Comparison of ENCODE assay signal across 32 mouse cellular contexts in genomic region chr6:28447937-28448336, GRCm38 (mm10). TPM values are rescaled to one million over a fixed set of nuclear protein-coding genes. Genes with fewer than 3 reads are reported as not detected.
A peak's percentile ranks its signal among the peaks of the same experiment; 100 is the strongest.
DNase-seq lines count a peak whose midpoint lies in the region; ATAC-seq and TF ChIP-seq lines count a peak whose summit lies in the region.
"Had no signal": no experiment of that assay in that cellular context is flagged by ENCODE, and none has a peak within 500 bp of the region (broad histone marks: within the 10 kb centered on the region; RNA-seq: fewer than 3 reads in every experiment).

No protein-coding gene starts in this region.

- no peak for TF ChIP-seq POLR2A in brain, embryonic 14.5 days (IDR thresholded peaks at IDR 0.05; ENCODE audit: borderline replicate concordance, extremely low read depth, insufficient read depth, insufficient read length, poor library complexity, severe bottlenecking)

- no peak overlapping the region for H3K9ac ChIP-seq in hindbrain, postnatal 0 days (replicated peaks; ENCODE audit: low read length)
- H3K9ac ChIP-seq in hindbrain, embryonic 13.5 days, result no peak overlapping the region
- H3K9ac ChIP-seq: embryonic facial prominence, embryonic 12.5 days; embryonic facial prominence, embryonic 15.5 days; heart, embryonic 13.5 days had no signal

- peak; percentile 57 for ATAC-seq in frontal cortex, adult (ENCODE audit: low TSS enrichment)
- peak; percentile 74; the same call in 1 of the 2 replicates for ATAC-seq in hindbrain, postnatal 0 days
- ATAC-seq in hindbrain, embryonic 13.5 days (ENCODE audit: low FRiP score), result no peak
- ATAC-seq: CD4-positive, CD25-positive, alpha-beta regulatory T cell, adult 4 months; intestine, postnatal 0 days had no signal

- H3K27me3 ChIP-seq in hindbrain, postnatal 0 days (ENCODE audit: insufficient read depth, low read length), result peaks cover 21% of the 10 kb centered on the region
- H3K27me3 ChIP-seq in hindbrain, embryonic 13.5 days, result peaks cover 38% of the 10 kb centered on the region

- H3K36me3 ChIP-seq in hindbrain, postnatal 0 days (ENCODE audit: insufficient read depth, low read length), result no peaks in the 10 kb centered on the region
- H3K36me3 ChIP-seq in hindbrain, embryonic 13.5 days, result no peaks in the 10 kb centered on the region
- H3K36me3 ChIP-seq: embryonic facial prominence, embryonic 12.5 days; embryonic facial prominence, embryonic 15.5 days; heart, embryonic 10.5 days; heart, embryonic 13.5 days had no signal

- H3K27ac ChIP-seq in hindbrain, postnatal 0 days, result no peak overlapping the region
- H3K27ac ChIP-seq in hindbrain, embryonic 13.5 days, result no peak overlapping the region
- H3K27ac ChIP-seq: embryonic facial prominence, embryonic 12.5 days; embryonic facial prominence, embryonic 15.5 days; gastrocnemius, adult 2 months; heart, adult 2 months; heart, embryonic 10.5 days; heart, embryonic 13.5 days had no signal

- H3K4me3 ChIP-seq in hindbrain, postnatal 0 days (ENCODE audit: low read length), result no peak overlapping the region
- H3K4me3 ChIP-seq in hindbrain, embryonic 13.5 days, result no peak overlapping the region
- H3K4me3 ChIP-seq: embryonic facial prominence, embryonic 12.5 days; embryonic facial prominence, embryonic 15.5 days; gastrocnemius, adult 2 months; heart, adult 2 months; heart, embryonic 10.5 days; heart, embryonic 13.5 days had no signal

- no peaks in the 10 kb centered on the region for H3K9me3 ChIP-seq in hindbrain, postnatal 0 days (ENCODE audit: low read length)
- H3K9me3 ChIP-seq in hindbrain, embryonic 13.5 days, result no peaks in the 10 kb centered on the region
- H3K9me3 ChIP-seq: embryonic facial prominence, embryonic 12.5 days; embryonic facial prominence, embryonic 15.5 days; heart, embryonic 10.5 days; heart, embryonic 13.5 days had no signal

- TF ChIP-seq CTCF in hindbrain, postnatal 0 days (IDR thresholded peaks at IDR 0.05; ENCODE audit: low read depth), result no peak
- TF ChIP-seq CTCF in brain, embryonic 14.5 days (IDR thresholded peaks at IDR 0.05; ENCODE audit: borderline replicate concordance, extremely low read depth, insufficient read depth, insufficient read length), result no peak

- no peak overlapping the region for H3K4me2 ChIP-seq in hindbrain, postnatal 0 days (ENCODE audit: low read depth, low read length)
- no peak overlapping the region for H3K4me2 ChIP-seq in hindbrain, embryonic 13.5 days
- H3K4me2 ChIP-seq: embryonic facial prominence, embryonic 12.5 days; embryonic facial prominence, embryonic 15.5 days; heart, embryonic 13.5 days had no signal

- H3K4me1 ChIP-seq in hindbrain, postnatal 0 days (ENCODE audit: insufficient read depth, low read length), result no peaks in the 10 kb centered on the region
- H3K4me1 ChIP-seq in hindbrain, embryonic 13.5 days (replicated peaks), result peaks cover 6% of the 10 kb centered on the region; the same call in 1 of the 2 replicates
- H3K4me1 ChIP-seq: heart, embryonic 10.5 days; heart, embryonic 13.5 days had no signal

- WGBS in hindbrain, postnatal 0 days, result 56% methylated on average over 7 of the region's 7 CpGs
- WGBS in hindbrain, embryonic 13.5 days, result 85% methylated on average over 7 of the region's 7 CpGs

- intact Hi-C loops in left cerebral cortex, postnatal 4 days (cut with DNase I), result no loop called here

- no peak for DNase-seq in frontal cortex, postnatal 14 days (ENCODE audit: low spot score in 2 of 2)
- DNase-seq in hindbrain, postnatal 0 days (ENCODE audit: low spot score), result peak; percentile 29
- peak; percentile 30 for DNase-seq in brain, embryonic 14.5 days (ENCODE audit: low read depth)
- DNase-seq in left cerebral cortex, postnatal 4 days, result no peak
- DNase-seq: adrenal gland, adult 2 months; adrenal gland, postnatal 14 days; cerebellum, adult 18-20 months; cerebellum, adult 9-11 months; cerebellum, postnatal 25 days; gastrocnemius, adult 2 months; gastrocnemius, postnatal 14 days; heart, adult 2 months; heart, postnatal 14 days; heart, postnatal 4 days; kidney, adult 2 months had no signal

RNA-seq across cellular contexts. Expression of gene Pax4, which starts 1.2 kb away (rescaled TPM):
- total RNA-seq in hindbrain, postnatal 0 days (2014; rRNA removed), result not detected in 2 replicates
- 0.20 and 0.23 TPM in 2 replicates for polyA plus RNA-seq in hindbrain, postnatal 0 days (2015; fragmentation: Nextera tagmentation; extraction: Ambion mirVana)
- not detected in 2 replicates for polyA plus RNA-seq in hindbrain, embryonic 13.5 days (2015; fragmentation: Nextera tagmentation; extraction: Ambion mirVana)
- 0.30 TPM in 1 of 2 replicates, not detected in the other for polyA plus RNA-seq in brain, embryonic 14.5 days (2012; rRNA removed)
- not detected for total RNA-seq in left cerebral cortex, postnatal 4 days (2021)
- total RNA-seq: adrenal gland, adult 2 months; adrenal gland, postnatal 14 days; adrenal gland, postnatal 4 days; common myeloid progenitor, adult 5-6 weeks; gastrocnemius, adult 2 months; gastrocnemius, postnatal 14 days; gastrocnemius, postnatal 4 days; heart, adult 2 months; heart, postnatal 14 days; heart, postnatal 4 days; MEL had no signal
- polyA plus RNA-seq: adrenal gland, adult 2 months; C2C12; CD4-positive, CD25-positive, alpha-beta regulatory T cell, adult 4 months; embryonic facial prominence, embryonic 12.5 days; embryonic facial prominence, embryonic 15.5 days; forebrain, embryonic 11.5 days; heart, adult 2 months; heart, embryonic 10.5 days; heart, embryonic 13.5 days; heart, embryonic 16.5 days; hindbrain, embryonic 11.5 days; kidney, adult 2 months had no signal

RNA-seq across cellular contexts. Expression of gene Gcc1, which starts 19.7 kb away (rescaled TPM):
- 15.7 and 20.2 TPM in 2 replicates for total RNA-seq in hindbrain, postnatal 0 days (2014; rRNA removed)
- polyA plus RNA-seq in hindbrain, postnatal 0 days (2015; fragmentation: Nextera tagmentation; extraction: Ambion mirVana), result 7.7 and 8.7 TPM in 2 replicates
- 12.0 and 13.8 TPM in 2 replicates for polyA plus RNA-seq in hindbrain, embryonic 13.5 days (2015; fragmentation: Nextera tagmentation; extraction: Ambion mirVana)
- polyA plus RNA-seq in brain, embryonic 14.5 days (2012; rRNA removed), result 6.3 and 9.1 TPM in 2 replicates
- total RNA-seq in left cerebral cortex, postnatal 4 days (2021), result 10 to 100 TPM; 13.4 to 13.6 TPM

RNA-seq across cellular contexts. Expression of gene Fscn3, which starts 20.3 kb away (rescaled TPM):
- total RNA-seq in hindbrain, postnatal 0 days (2014; rRNA removed), result not detected in 2 replicates
- not detected in 2 replicates for polyA plus RNA-seq in hindbrain, postnatal 0 days (2015; fragmentation: Nextera tagmentation; extraction: Ambion mirVana)
- not detected in 2 replicates for polyA plus RNA-seq in hindbrain, embryonic 13.5 days (2015; fragmentation: Nextera tagmentation; extraction: Ambion mirVana)
- 0.05 and 0.15 TPM in 2 replicates for polyA plus RNA-seq in brain, embryonic 14.5 days (2012; rRNA removed)
- under 1 TPM in 1 of 2 experiments, not detected in 1; 0.36 TPM for total RNA-seq in left cerebral cortex, postnatal 4 days (2021)
- total RNA-seq: adrenal gland, adult 2 months; adrenal gland, postnatal 14 days; adrenal gland, postnatal 4 days; common myeloid progenitor, adult 5-6 weeks; gastrocnemius, adult 2 months; gastrocnemius, postnatal 14 days; heart, adult 2 months; heart, postnatal 4 days; MEL had no signal
- polyA plus RNA-seq: adrenal gland, adult 2 months; C2C12; CD4-positive, CD25-positive, alpha-beta regulatory T cell, adult 4 months; embryonic facial prominence, embryonic 12.5 days; embryonic facial prominence, embryonic 15.5 days; forebrain, embryonic 11.5 days; heart, adult 2 months; heart, embryonic 10.5 days; heart, embryonic 13.5 days; heart, embryonic 16.5 days; hindbrain, embryonic 11.5 days; intestine, embryonic 14.5 days; intestine, postnatal 0 days had no signal

RNA-seq across cellular contexts. Expression of gene Arf5, which starts 24.6 kb away (rescaled TPM):
- total RNA-seq in hindbrain, postnatal 0 days (2014; rRNA removed), result 397 and 402 TPM in 2 replicates
- 458 and 482 TPM in 2 replicates for polyA plus RNA-seq in hindbrain, postnatal 0 days (2015; fragmentation: Nextera tagmentation; extraction: Ambion mirVana)
- polyA plus RNA-seq in hindbrain, embryonic 13.5 days (2015; fragmentation: Nextera tagmentation; extraction: Ambion mirVana), result 401 and 406 TPM in 2 replicates
- polyA plus RNA-seq in brain, embryonic 14.5 days (2012; rRNA removed), result 428 and 477 TPM in 2 replicates
- total RNA-seq in left cerebral cortex, postnatal 4 days (2021), result 100 to 1,000 TPM; 349 to 350 TPM

RNA-seq across cellular contexts. Expression of gene Snd1, which starts 27.0 kb away (rescaled TPM):
- total RNA-seq in hindbrain, postnatal 0 days (2014; rRNA removed), result 76.1 and 85.5 TPM in 2 replicates
- polyA plus RNA-seq in hindbrain, postnatal 0 days (2015; fragmentation: Nextera tagmentation; extraction: Ambion mirVana), result 63.0 and 67.6 TPM in 2 replicates
- polyA plus RNA-seq in hindbrain, embryonic 13.5 days (2015; fragmentation: Nextera tagmentation; extraction: Ambion mirVana), result 81.2 and 85.6 TPM in 2 replicates
- polyA plus RNA-seq in brain, embryonic 14.5 days (2012; rRNA removed), result 59.2 and 73.1 TPM in 2 replicates
- 100 to 1,000 TPM; 114 TPM for total RNA-seq in left cerebral cortex, postnatal 4 days (2021)

Comparison
In these comparisons a context has a peak if more than half of its experiments do, and no peak if none do; other contexts are left out.
1. DNase-seq: peak in hindbrain, postnatal 0 days (single experiment) and brain, embryonic 14.5 days (single experiment); none in frontal cortex, postnatal 14 days (0 of 2) and left cerebral cortex, postnatal 4 days (single experiment).